Mouse (Mus musculus) kidney, adult 2 months (tissue): ENCODE results near the gene Esrrg.

Experiments used
- CTCF ChIP-seq: fragments of 200-500 bp; conservative IDR thresholded peaks from 2 replicates; pipeline ENCODE4 v1.5.1; 2011; ENCODE audit warnings: low read depth, mild to moderate bottlenecking, control low read depth, low read length, moderate library complexity, mixed read lengths; ENCODE audit not compliant: insufficient read depth, insufficient read length
- POLR2A ChIP-seq: fragments of 200-500 bp; IDR thresholded peaks from one replicate; pipeline ENCODE4 v1.6.1; 2011; ENCODE audit warnings: low read depth, low read length, control low read depth

DNA sequence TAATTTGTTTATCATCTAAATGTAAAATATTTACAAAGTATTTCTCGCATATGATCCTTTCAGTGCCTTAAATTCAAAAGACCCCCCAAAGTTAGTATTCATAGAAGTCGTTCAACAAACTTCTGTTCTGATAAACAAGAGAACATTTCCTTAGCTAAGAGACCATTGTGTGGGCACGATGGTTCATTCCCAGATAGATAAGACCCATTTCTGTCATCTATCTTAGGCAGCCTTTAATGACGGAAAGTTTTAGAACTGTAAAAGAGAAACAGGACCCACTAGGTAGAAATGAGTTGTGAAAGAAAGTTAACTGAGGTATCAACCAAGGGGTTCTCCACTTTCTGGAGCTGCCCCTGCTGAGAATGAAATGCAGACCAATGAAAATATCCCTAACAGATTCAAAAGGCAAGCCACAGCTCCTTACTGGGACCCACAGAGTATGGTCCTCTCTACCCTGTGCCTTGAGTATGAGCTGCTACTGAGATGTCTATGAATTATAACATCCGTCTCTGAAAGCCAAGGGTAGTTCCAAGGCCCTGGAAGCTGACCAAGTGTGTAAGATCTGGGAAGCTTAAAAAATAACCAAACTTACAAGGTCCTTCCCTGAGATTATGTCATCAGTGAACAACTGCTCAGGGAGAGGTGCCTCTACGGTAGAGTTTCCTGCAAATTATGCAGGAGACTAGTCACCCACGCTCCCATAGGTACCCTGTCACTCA, 548.8 kb downstream of the Esrrg start:
- no peak for TF ChIP-seq CTCF
- TF ChIP-seq POLR2A = no peak
